Mouse (Mus musculus) CH12.LX (cell line): ENCODE results near the gene Cmtm7.

Experiments
- CTCF ChIP-seq, 2 experiments: IDR thresholded peaks in 1 of 2; conservative IDR thresholded peaks in 1 of 2; 2 replicates each; pipeline ENCODE4 v1.5.1; 2011 to 2012; ENCODE audit warnings: low read depth in 2 of 2, low read length in 2 of 2, improper control_type of control experiment in 1 of 2, inconsistent platforms in 1 of 2, mild to moderate bottlenecking in 1 of 2, moderate library complexity in 1 of 2
- E2F4 ChIP-seq: IDR thresholded peaks from 2 replicates; pipeline ENCODE4 v1.6.1; 2011; ENCODE audit warnings: low read depth, low read length, improper control_type of control experiment; ENCODE audit not compliant: insufficient replicate concordance
- EP300 ChIP-seq: IDR thresholded peaks from 2 replicates; pipeline ENCODE4 v1.6.1; 2011; ENCODE audit warnings: low read length, improper control_type of control experiment
- ETS1 ChIP-seq: conservative IDR thresholded peaks from 2 replicates; pipeline ENCODE4 v1.6.1; 2012; ENCODE audit warnings: low read depth, mild to moderate bottlenecking, inconsistent platforms, low read length, improper control_type of control experiment, moderate library complexity
- HCFC1 ChIP-seq: IDR thresholded peaks from 2 replicates; pipeline ENCODE4 v1.6.1; 2012; ENCODE audit warnings: low read depth, mild to moderate bottlenecking, inconsistent platforms, low read length, improper control_type of control experiment
- MAX ChIP-seq: IDR thresholded peaks from 2 replicates; pipeline ENCODE4 v1.6.1; 2011; ENCODE audit warnings: low read length, improper control_type of control experiment
- NELFE ChIP-seq: IDR thresholded peaks from 2 replicates; pipeline ENCODE4 v1.6.1; 2011; ENCODE audit warnings: low read depth, low read length, improper control_type of control experiment
- POLR2A ChIP-seq: IDR thresholded peaks from 2 replicates; pipeline ENCODE4 v1.6.1; 2011; ENCODE audit warnings: low read depth, mild to moderate bottlenecking, improper control_type of control experiment, low read length
- TBP ChIP-seq: conservative IDR thresholded peaks from 2 replicates; pipeline ENCODE4 v1.6.1; 2011; ENCODE audit warnings: low read depth, low read length, improper control_type of control experiment
- USF2 ChIP-seq: conservative IDR thresholded peaks from 2 replicates; pipeline ENCODE4 v1.6.1; 2011; ENCODE audit warnings: low read depth, low read length, improper control_type of control experiment

GRCm38 (mm10) chr9:114736442-114736841 lies 45.2 kb downstream of the Cmtm7 start:
- no peak for TF ChIP-seq USF2
- TF ChIP-seq E2F4, result no peak
- no peak for TF ChIP-seq CTCF (conservative IDR thresholded peaks at IDR 0.05 in 1 of 2, IDR thresholded peaks at IDR 0.05 in 1 of 2; ENCODE audit: low read depth in 2 of 2, low read length in 2 of 2)
- TF ChIP-seq HCFC1, result no peak
- TF ChIP-seq POLR2A, result no peak
- no peak for TF ChIP-seq MAX
- TF ChIP-seq EP300, result no peak
- TF ChIP-seq TBP, result no peak
- no peak for TF ChIP-seq NELFE
- TF ChIP-seq ETS1, result no peak
